Mouse (Mus musculus) kidney, adult 11 months (tissue): ENCODE measurements around the gene Ccng1.
"Not testable (repeated sequence)": the region's sequence is repeated elsewhere in the genome, so short reads cannot be mapped to it uniquely, and the experiment has no call there.

Source experiments
- DNase-seq: peaks from one replicate; pipeline ENCODE4 v3.0.0; 2022

Gene Ccng1

DNA sequence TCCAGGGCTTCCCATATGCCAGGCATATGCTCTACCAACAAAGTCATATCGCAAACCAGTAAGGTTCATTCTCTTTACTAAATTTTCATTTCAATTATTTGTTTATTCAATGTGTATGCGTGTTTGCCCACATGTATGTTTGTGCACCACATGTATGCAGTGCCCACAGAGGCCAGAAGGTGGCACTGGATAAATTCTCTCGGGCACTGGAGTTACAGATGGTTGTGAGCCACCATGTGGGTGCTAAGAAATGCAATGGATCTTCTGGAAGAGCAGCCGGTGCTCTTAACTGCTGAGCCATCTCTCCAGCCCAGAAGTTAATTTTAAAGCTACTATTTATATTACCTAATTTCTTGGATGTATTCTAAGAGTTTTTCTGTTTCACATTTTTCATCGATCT is 39.6 kb downstream of the Ccng1 start:
- no peak for DNase-seq

DNA sequence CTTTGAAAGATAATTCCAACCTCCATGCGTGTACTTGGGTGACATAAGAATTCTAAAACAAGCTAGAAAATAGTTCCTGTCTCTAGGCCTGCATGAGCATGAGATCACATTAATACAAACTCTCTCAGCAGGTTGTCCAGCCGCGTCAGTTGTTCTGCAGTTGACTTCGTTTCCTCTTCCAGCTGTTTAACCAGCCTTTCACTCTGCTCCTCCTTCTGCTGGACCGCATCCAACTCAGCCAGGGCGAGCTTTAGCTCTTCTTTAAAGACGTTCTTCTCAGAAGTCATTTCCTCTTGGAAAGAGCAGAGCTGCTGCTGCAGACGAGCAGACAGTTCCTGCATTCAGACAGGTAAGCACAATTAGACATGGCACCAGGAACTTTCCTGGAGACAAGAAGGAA is 41.3 kb downstream of the Ccng1 start:
- no peak for DNase-seq

DNA sequence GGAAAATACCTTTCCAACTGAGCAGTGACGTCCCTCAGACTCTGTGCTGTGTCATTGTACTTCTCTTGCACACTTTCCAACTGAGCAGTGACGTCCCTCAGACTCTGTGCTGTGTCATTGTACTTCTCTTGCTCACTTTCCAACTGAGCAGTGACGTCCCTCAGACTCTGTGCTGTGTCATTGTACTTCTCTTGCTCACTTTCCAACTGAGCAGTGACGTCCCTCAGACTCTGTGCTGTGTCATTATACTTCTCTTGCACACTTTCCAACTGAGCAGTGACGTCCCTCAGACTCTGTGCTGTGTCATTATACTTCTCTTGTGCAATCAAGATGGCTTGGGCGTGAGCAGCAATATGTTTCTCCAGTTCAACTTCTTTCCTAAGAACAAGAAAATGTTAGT is 45.2 kb downstream of the Ccng1 start:
- not testable (repeated sequence) for DNase-seq
